Mouse (Mus musculus): ENCODE measurements around the gene Rmnd1.

GRCm38 (mm10) chr10:4465799-4466198 lies 33.6 kb upstream of the Rmnd1 start:
- no peak for TF ChIP-seq EP300 (IDR thresholded peaks at IDR 0.05; ENCODE audit: low read depth)
- no peak for TF ChIP-seq CTCF (IDR thresholded peaks at IDR 0.05; ENCODE audit: low read depth)
